Comparison of ENCODE assay signal across 14 mouse cellular contexts in the genomic region with DNA sequence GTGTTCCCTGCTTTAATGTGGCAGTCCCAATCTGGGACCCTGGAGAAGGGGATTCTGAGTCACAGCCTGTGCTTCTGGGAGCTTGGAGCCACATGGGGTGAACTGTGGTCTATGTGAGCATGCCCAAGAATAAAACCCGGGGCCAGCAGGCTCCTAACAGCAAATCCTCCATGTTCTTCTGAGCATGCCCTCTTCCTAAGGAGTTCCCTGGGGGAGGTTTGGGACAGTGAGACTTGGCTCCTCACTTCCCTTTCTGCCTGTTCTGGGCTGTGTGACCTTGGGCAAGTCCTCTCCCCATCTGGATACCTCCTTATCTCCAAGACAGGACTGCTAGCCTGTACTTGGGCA. TPM values are rescaled to one million over a fixed set of nuclear protein-coding genes. Genes with fewer than 3 reads are reported as not detected.
DNase-seq lines count a peak whose midpoint lies in the region; ATAC-seq and TF ChIP-seq lines count a peak whose summit lies in the region.
"Had no signal": no experiment of that assay in that cellular context is flagged by ENCODE, and none has a peak within 500 bp of the region (broad histone marks: within the 10 kb centered on the region; RNA-seq: fewer than 3 reads in every experiment).

No protein-coding gene starts in this region.

- H3K9me3 ChIP-seq in kidney, embryonic 16.5 days (ENCODE audit: low read length), result no peaks in the 10 kb centered on the region
- no peaks in the 10 kb centered on the region for H3K9me3 ChIP-seq in heart, embryonic 16.5 days (replicated peaks; ENCODE audit: control insufficient read depth, low read length)
- H3K9me3 ChIP-seq: neural tube, embryonic 13.5 days had no signal

- H3K36me3 ChIP-seq in kidney, embryonic 16.5 days (ENCODE audit: insufficient read depth, low read length), result no peaks in the 10 kb centered on the region
- no peaks in the 10 kb centered on the region for H3K36me3 ChIP-seq in heart, embryonic 16.5 days (ENCODE audit: control insufficient read depth, insufficient read depth)
- H3K36me3 ChIP-seq in myocyte (ENCODE audit: control insufficient read depth, insufficient read depth), result no peaks in the 10 kb centered on the region
- H3K36me3 ChIP-seq: neural tube, embryonic 13.5 days had no signal

- 11% methylated on average over 1 of the region's 1 CpGs for WGBS in kidney, embryonic 16.5 days
- 32% methylated on average over 1 of the region's 1 CpGs for WGBS in heart, embryonic 16.5 days

- H3K9ac ChIP-seq in kidney, embryonic 16.5 days (replicated peaks; ENCODE audit: low read length), result peak overlapping the region; percentile 58
- H3K9ac ChIP-seq in heart, embryonic 16.5 days (ENCODE audit: low read length), result peak overlapping the region; percentile 46
- H3K9ac ChIP-seq: hindbrain, embryonic 14.5 days; neural tube, embryonic 13.5 days had no signal

- 0 out of 2 replicates have a peak overlapping the region, but pooled peaks have one; percentile 4 for H3K4me2 ChIP-seq in kidney, embryonic 16.5 days (replicated peaks; ENCODE audit: low read depth, low read length)
- H3K4me2 ChIP-seq in heart, embryonic 16.5 days (ENCODE audit: low read depth, low read length), result peak overlapping the region; percentile 11; the same call in 1 of the 2 replicates
- peak overlapping the region; percentile 55 for H3K4me2 ChIP-seq in myocyte (ENCODE audit: low read depth)
- H3K4me2 ChIP-seq: hindbrain, embryonic 14.5 days; neural tube, embryonic 13.5 days had no signal

- ATAC-seq in kidney, embryonic 16.5 days (ENCODE audit: low FRiP score, low TSS enrichment), result no peak
- ATAC-seq in heart, embryonic 16.5 days (replicated peaks; ENCODE audit: extremely low read depth, insufficient read depth, low FRiP score), result no peak
- ATAC-seq: forebrain, embryonic 14.5 days had no signal

- no peak overlapping the region for H3K4me3 ChIP-seq in kidney, embryonic 16.5 days (ENCODE audit: low read length)
- H3K4me3 ChIP-seq in heart, embryonic 16.5 days (ENCODE audit: low read length), result no peak overlapping the region
- no peak overlapping the region for H3K4me3 ChIP-seq in myocyte
- H3K4me3 ChIP-seq: neural tube, embryonic 13.5 days had no signal

- H3K4me1 ChIP-seq in kidney, embryonic 16.5 days (ENCODE audit: insufficient read depth, low read length), result peaks cover 95% of the 10 kb centered on the region
- peaks cover 93% of the 10 kb centered on the region for H3K4me1 ChIP-seq in heart, embryonic 16.5 days (ENCODE audit: control insufficient read depth, insufficient read depth, low read length)

- peaks cover 75% of the 10 kb centered on the region for H3K79me2 ChIP-seq in myocyte (ENCODE audit: control insufficient read depth, insufficient read depth)

- H3ac ChIP-seq in myocyte (ENCODE audit: control insufficient read depth, insufficient read length), result no peak overlapping the region

- no peaks in the 10 kb centered on the region for H3K27me3 ChIP-seq in kidney, embryonic 16.5 days (ENCODE audit: insufficient read depth, low read length)
- no peaks in the 10 kb centered on the region for H3K27me3 ChIP-seq in heart, embryonic 16.5 days (ENCODE audit: control insufficient read depth, insufficient read depth, low read length)
- no peaks in the 10 kb centered on the region for H3K27me3 ChIP-seq in myocyte (ENCODE audit: control insufficient read depth, insufficient read depth, insufficient read length)

- DNase-seq in adrenal gland, postnatal 14 days, result peak; percentile 8
- no peak for DNase-seq in adrenal gland, adult 8-10 months
- DNase-seq in kidney, postnatal 4 days, result no peak
- DNase-seq in frontal cortex, postnatal 36 days (ENCODE audit: low spot score in 2 of 2), result no peak
- DNase-seq in urinary bladder, postnatal 14 days (ENCODE audit: low spot score), result no peak
- DNase-seq: cerebellum, postnatal 25 days; right cerebral cortex, postnatal 25 days had no signal

- H3K27ac ChIP-seq in kidney, embryonic 16.5 days (ENCODE audit: low read length), result peak overlapping the region; percentile 98
- peak overlapping the region; percentile 79 for H3K27ac ChIP-seq in heart, embryonic 16.5 days (ENCODE audit: low read length)
- H3K27ac ChIP-seq: hindbrain, embryonic 14.5 days; neural tube, embryonic 13.5 days had no signal

- TF ChIP-seq POLR2A in myocyte (IDR thresholded peaks at IDR 0.05; ENCODE audit: insufficient read length, low read depth), result no peak

TF ChIP-seq in myocyte, 11 proteins besides CTCF, POLR2A, EP300 and RAD21:
- TF ChIP-seq TCF12 (IDR thresholded peaks at IDR 0.05; ENCODE audit: insufficient read depth, poor library complexity, severe bottlenecking) (no peak), POLR2AphosphoS2 (IDR thresholded peaks at IDR 0.05; ENCODE audit: insufficient read length, low read depth) (no peak), TCF3 (IDR thresholded peaks at IDR 0.05; ENCODE audit: insufficient read length, low read depth) (no peak), REST (IDR thresholded peaks at IDR 0.05; ENCODE audit: insufficient read depth, insufficient read length) (no peak), CEBPB (IDR thresholded peaks at IDR 0.05; ENCODE audit: insufficient read depth, poor library complexity, severe bottlenecking) (no peak), MAX (IDR thresholded peaks at IDR 0.05; ENCODE audit: low read depth) (no peak), E2F4 (IDR thresholded peaks at IDR 0.05; ENCODE audit: insufficient read depth) (no peak), MYOD1 (IDR thresholded peaks at IDR 0.05; ENCODE audit: control insufficient read depth in 1 of 3, insufficient read length in 2 of 3, low read depth in 2 of 3) (no peak), SRF (IDR thresholded peaks at IDR 0.05; ENCODE audit: control insufficient read depth, insufficient read length, low read depth) (no peak), MYOG (IDR thresholded peaks at IDR 0.05; ENCODE audit: control insufficient read depth in 1 of 3, insufficient read depth in 1 of 3, insufficient read length in 2 of 3, low read depth in 2 of 3) (no peak), USF1 (IDR thresholded peaks at IDR 0.05; ENCODE audit: low read depth) (no peak)

RNA-seq across cellular contexts. Expression of a gene that starts 12.4 kb away (rescaled TPM):
- 230 and 242 TPM in 2 replicates for total RNA-seq in adrenal gland, postnatal 14 days (2021)
- total RNA-seq in adrenal gland, adult 8-10 months (2022), result 100 to 1,000 TPM; 107 to 236 (median 145) TPM
- polyA plus RNA-seq in kidney, embryonic 16.5 days (2015; fragmentation: Nextera tagmentation; extraction: Ambion mirVana), result 39.6 and 41.7 TPM in 2 replicates
- polyA plus RNA-seq in heart, embryonic 16.5 days (2015; fragmentation: Nextera tagmentation; extraction: Ambion mirVana), result 52.0 and 56.3 TPM in 2 replicates
- 209 TPM for polyA plus RNA-seq in myocyte (2012; fragmentation: generic; extraction: Trizol)

RNA-seq across cellular contexts. Expression of a gene that starts 27.9 kb away (rescaled TPM):
- total RNA-seq in adrenal gland, postnatal 14 days (2021), result not detected in 2 replicates
- not detected for total RNA-seq in adrenal gland, adult 8-10 months (2022)
- polyA plus RNA-seq in kidney, embryonic 16.5 days (2015; fragmentation: Nextera tagmentation; extraction: Ambion mirVana), result not detected in 2 replicates
- polyA plus RNA-seq in heart, embryonic 16.5 days (2015; fragmentation: Nextera tagmentation; extraction: Ambion mirVana), result not detected in 2 replicates
- polyA plus RNA-seq in myocyte (2012; fragmentation: generic; extraction: Trizol), result 0.55 TPM
- total RNA-seq: left cerebral cortex, adult 18-20 months had no signal
- polyA plus RNA-seq: forebrain, embryonic 14.5 days; hindbrain, embryonic 14.5 days; neural tube, embryonic 13.5 days had no signal

RNA-seq across cellular contexts. Expression of a gene that starts 50.6 kb away (rescaled TPM):
- not detected in 2 replicates for total RNA-seq in adrenal gland, postnatal 14 days (2021)
- total RNA-seq in adrenal gland, adult 8-10 months (2022), result under 1 TPM in 1 of 4 experiments, not detected in 3; 0.42 TPM
- polyA plus RNA-seq in kidney, embryonic 16.5 days (2015; fragmentation: Nextera tagmentation; extraction: Ambion mirVana), result not detected in 2 replicates
- polyA plus RNA-seq in heart, embryonic 16.5 days (2015; fragmentation: Nextera tagmentation; extraction: Ambion mirVana), result 0.35 TPM in 1 of 2 replicates, not detected in the other
- polyA plus RNA-seq in myocyte (2012; fragmentation: generic; extraction: Trizol), result 0.38 TPM
- total RNA-seq: left cerebral cortex, adult 18-20 months had no signal
- polyA plus RNA-seq: forebrain, embryonic 14.5 days; hindbrain, embryonic 14.5 days; neural tube, embryonic 13.5 days had no signal

Comparison
In these comparisons a context has a peak if more than half of its experiments do, and no peak if none do; other contexts are left out.
1. H3K4me2 ChIP-seq: peak in every context shown above with its lines; median percentile 55 in myocyte; 11 in heart, embryonic 16.5 days; 4 in kidney, embryonic 16.5 days.